Mouse (Mus musculus) left cerebral cortex, postnatal 4 days (tissue): ENCODE results near the gene Ankar. TPM values are rescaled to one million over a fixed set of nuclear protein-coding genes. Genes with fewer than 3 reads are reported as not detected.

Experiments
- DNase-seq: peaks from one replicate; pipeline ENCODE4 v3.0.0-alpha.2; 2022
- intact Hi-C: fragments of 180-260 bp; cut with DNase I; formaldehyde crosslinking; loops from one replicate; pipeline ENCODE4 v1.15.1; 2025
- total RNA-seq, 2 experiments: library from RNA; stranded (reverse); gene quantifications; 2 replicates each; pipeline ENCODE4 v1.2.3; 2021

The Ankar gene
- not detected for total RNA-seq

GRCm38 (mm10) chr1:72700479-72700878 is at the start of gene Ankar:
Gene Ankar, minus strand, starts transcription at chr1:72700579.
- intact Hi-C loops = no loop called here
- DNase-seq = no peak

GRCm38 (mm10) chr1:72746382-72746781 is 46.0 kb upstream of the Ankar start:
- peak; percentile 80 for DNase-seq
- intact Hi-C loops = no loop called here

DNA sequence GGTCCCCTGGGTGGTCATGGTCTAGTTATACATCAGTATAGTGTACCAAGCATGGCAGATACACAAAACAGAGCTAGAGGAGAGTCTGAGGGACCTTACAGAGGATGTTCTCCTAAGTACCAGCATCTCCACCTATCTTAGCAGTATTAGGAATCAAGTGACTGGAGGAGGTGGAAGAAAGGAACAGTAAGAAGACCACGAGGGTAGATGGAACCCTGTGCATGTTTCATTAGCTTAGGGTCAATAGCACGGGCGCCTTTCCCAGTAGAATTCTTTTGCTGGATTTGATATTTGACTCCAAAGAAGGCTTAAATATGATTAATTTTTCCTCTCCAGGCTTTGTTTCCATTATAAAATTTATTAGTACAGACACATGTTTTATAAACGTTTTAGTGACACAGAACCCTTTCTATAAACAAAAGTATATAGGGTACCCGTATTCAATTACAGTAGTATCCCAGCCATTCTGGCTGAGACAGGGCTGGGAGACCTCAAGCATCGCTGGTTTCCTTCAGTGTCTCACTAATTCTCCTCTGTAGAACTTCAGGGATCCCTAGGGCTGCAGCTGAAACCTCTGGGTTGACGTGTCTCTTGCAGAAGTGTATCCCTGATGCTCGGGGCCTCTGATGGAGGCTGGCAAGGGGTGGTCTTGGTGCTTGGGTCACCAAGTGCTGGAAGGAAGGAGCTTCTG is 44.6 kb upstream of the Ankar start:
- no peak for DNase-seq
- intact Hi-C loops = no loop called here

DNA sequence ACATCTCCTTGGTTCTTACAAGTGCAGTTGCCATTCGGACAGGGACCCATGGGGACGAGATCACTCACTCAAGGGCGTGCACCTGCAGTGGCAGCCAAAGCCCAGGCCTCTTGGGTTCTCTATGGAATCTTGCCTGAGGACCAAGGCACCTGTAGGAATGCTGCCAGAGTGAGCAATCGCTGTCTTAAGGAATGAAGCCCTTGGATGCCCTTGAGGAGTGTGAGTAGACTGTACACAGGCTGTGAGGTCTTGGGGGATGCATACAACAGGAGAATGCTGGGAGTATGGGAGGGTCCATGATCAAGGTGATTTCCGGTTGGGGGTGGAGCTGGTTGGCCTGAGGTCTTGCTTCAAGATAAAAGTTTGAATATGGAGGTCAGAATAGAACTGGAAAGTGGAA is 41.0 kb upstream of the Ankar start:
- intact Hi-C loops = no loop called here

GRCm38 (mm10) chr1:72739681-72740063 is 39.3 kb upstream of the Ankar start:
- peak; percentile 50 for DNase-seq
- intact Hi-C loops = no loop called here

More for the DNA sequence above, 41.0 kb upstream of the Ankar start:
- DNase-seq = no peak

DNA sequence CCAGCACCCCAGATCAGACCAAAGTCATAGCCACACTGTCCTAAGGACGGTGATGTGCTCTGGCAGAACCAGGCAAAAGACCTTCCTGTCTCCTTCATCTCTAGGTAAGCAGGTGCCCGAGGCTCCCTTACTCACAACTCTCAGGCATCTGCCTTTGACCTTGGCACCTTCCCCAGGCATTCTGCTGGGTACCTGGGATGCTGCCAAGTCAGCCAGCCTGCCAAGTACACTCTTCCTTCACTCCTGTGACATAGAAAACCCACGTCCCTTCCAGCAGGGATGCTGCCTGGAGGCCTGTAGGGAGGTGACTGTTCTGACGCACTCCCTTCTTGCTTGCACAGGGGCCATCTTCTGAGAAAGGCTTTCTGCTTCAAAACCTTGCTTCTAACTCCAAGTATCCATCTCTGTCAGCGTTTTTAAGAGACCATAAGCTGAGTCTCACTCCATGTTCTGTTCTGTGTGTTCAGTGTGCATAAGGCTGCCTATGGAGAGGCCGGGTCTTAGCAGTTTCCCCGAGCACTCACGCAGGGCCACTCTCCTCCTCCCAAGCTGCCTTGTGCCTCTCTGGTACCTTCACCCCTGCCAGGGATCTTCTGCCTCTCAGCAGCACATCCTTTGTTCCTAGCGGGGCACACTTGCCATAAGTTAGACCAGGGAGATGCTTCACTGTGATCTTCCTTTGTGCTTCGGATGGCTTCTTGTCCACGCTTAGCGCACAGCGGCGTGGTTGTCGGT is 38.7 kb upstream of the Ankar start:
- intact Hi-C loops = no loop called here
- DNase-seq = peak; percentile 78

DNA sequence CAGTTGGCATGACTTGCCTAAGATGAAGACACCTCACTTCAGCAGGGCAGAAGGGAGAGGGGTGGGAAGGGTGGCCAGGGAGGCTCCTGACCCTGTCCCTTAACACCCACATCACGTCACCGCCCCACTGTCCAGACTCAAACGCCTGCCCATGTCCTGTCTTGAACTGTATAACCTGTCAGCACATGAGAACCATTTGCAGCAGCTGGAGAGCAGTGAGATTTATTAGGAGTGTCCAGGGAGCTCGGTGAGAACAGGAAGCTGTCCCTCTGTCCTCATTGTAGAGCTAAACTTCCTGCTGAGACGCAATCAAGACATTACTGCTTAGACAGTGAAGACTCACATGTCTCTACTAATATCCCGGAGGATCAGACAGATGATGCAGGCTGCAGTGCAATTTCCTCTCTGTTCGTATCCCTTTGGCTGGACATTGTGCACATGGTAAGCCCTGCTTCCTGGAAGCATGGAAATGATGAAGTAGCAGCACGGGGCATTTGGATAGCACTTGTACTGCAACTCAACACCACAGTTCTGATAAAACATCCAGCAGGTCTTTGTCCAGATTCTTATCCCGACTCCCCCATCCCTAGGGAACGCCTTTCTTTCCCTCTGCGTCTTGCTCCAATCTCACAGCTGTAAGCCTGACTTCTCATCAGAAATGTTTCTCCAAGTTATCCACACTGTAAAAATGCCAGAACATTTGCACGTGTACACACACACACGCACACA is 36.2 kb upstream of the Ankar start:
- intact Hi-C loops = no loop called here
- DNase-seq = no peak

GRCm38 (mm10) chr1:72733191-72733691 is 32.9 kb upstream of the Ankar start:
- DNase-seq = no peak
- intact Hi-C loops = no loop called here

GRCm38 (mm10) chr1:72730126-72730525 is 29.7 kb upstream of the Ankar start:
- intact Hi-C loops = no loop called here
- no peak for DNase-seq

DNA sequence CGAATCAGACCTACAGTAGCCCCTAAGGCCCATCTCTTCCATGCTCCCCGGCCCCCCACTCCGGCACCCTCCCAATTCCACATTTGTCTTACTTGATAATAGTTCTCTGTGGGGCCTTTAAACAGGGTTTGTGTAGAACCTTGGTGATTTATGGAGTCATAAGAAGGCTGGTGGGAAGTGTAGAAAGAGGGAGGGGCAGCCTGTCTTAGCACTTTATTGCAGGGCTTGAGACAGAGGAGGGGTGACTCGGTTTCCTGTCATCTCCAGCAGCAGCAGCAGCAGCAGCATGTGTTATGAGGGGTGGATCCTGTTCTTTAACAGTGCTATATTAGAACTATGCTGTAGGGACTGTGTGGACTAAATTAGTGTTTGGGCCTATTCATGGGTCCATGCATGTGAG is 28.4 kb upstream of the Ankar start:
- intact Hi-C loops = no loop called here
- DNase-seq = no peak

DNA sequence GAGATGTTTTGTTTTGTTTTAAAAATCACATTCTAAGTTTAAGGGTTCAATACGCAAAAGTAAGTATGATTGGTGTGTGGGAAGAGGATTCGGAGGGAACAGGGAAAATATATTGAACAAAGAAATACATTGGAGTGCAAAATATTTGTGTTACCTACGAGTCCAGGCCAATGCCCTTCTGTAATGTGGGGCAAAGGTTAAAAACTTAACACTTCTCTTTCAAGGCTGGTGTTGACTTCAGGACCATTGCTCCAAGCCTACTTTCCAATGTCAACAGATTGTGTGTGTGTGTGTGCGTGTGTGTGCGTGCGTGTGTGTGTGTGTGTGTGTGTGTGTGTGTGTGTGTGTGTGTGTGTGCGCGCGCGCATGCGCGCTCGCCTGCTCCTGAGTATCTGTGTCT is 25.6 kb upstream of the Ankar start:
- DNase-seq = no peak
- intact Hi-C loops = no loop called here

GRCm38 (mm10) chr1:72724354-72724753 is 24.0 kb upstream of the Ankar start:
- peak; percentile 49 for DNase-seq
- intact Hi-C loops = no loop called here

DNA sequence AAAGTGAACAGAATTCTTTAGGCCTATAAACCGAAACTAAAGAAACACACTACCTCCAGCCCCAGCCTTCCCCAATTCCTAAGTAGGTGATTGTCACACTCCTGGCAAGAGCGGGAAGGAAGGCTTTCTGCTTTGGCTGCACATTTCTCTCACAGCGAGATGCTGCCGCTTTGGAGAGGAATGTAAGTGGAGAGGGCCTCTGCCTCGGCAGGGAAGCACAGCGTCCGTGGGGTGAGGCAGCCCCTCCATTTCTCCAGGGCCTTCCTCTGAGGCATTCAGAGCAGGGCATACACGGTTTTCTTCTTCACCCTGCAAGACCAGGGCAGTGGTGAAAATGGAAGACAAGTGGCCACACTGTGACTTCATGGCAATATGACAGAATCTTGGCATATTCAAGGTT is 22.3 kb upstream of the Ankar start:
- intact Hi-C loops = no loop called here
- DNase-seq = no peak

- DNase-seq = peak; percentile 78
- intact Hi-C loops = no loop called here
These were observed 19.8 kb upstream of the Ankar start for GRCm38 (mm10) chr1:72720115-72720725.

DNA sequence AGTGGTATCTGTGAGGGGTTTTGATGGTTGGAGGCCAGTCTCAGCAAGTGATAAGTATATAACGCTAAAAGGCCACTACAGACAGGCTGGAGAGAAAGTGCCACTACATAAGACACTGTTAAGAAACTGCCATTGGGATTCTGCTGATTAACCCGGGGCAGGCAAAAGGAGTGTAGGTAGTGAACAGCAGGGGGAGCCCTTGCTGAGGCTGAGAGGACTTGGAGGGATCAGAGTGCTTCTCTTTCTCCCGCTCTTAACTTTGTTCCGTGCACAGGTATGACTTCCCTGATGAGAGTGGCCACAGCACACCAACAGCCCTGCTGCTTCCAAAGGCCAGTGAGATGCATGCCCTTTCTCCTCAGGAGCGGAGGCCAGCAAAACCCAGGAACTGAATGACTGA is 18.5 kb upstream of the Ankar start:
- DNase-seq = peak; percentile 68
- intact Hi-C loops = loop anchor here (2.0 to 10.0 kb wide), 4 partner anchors 118 to 1106 kb away; partner anchors contain the start of gene Xrcc5

DNA sequence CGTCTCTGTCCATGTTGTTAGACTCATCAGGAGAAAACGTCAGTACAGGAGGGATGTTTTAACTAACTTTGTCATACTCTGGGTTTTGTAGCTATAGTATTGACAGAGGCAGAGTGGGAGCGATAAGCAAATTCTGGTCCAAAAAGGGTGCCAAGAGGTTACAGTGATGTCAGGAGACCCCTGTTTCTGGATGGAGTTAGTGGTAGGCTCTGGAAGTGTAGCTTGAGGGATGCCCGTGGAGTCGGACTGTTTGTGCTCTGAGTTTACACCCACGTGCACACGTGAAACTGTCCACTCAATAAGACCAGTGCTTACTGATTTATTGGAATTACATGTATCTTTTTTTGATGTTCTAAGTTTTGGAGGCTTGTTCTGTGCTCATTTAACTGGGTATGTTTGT is 17.2 kb upstream of the Ankar start:
- intact Hi-C loops = loop anchor here (5.0 to 10.0 kb wide), 3 partner anchors 120 to 1107 kb away; partner anchors contain the start of gene Xrcc5

DNA sequence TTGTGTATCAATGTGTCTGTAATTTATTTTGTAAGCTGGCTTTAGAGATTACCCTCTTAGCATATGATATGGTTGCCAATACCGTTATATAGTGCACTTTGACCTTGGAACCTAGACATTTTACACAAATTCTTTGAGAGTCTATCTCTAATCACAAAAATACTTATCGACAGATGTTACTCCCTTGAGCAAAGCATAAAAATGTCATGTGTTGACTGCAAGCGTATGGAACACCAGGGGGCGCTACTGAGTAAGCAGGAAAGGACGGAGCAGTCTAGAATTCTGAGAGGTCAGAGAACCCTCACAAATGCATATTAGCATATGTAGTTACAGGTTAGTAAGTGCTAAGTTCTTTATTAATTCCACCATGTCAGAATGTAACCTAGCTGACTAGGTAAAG is 16.5 kb upstream of the Ankar start:
- DNase-seq = peak; percentile 84
- intact Hi-C loops = loop anchor here (5.0 to 10.0 kb wide), 3 partner anchors 120 to 1108 kb away; partner anchors contain the start of gene Xrcc5

More for the DNA sequence above, 17.2 kb upstream of the Ankar start:
- DNase-seq = no peak

DNA sequence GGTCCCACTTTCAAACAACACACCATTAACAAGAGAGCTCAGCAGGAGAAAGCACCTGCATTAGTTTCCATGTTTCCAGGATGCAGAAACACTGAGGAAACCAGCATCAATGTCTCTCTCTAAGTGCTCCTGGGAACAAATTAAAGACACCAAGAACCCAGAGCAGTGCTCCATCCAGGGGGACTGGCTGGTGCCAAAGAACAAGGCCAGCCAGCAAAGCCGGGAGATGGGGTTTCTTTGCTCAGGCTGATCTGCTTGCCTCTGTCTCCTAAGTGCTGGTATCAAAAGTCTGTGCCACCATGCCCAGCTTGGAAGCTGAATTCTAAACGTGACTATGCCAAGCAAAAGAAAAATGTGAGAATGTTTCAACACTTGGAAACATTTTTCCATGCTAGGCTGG is 16.0 kb upstream of the Ankar start:
- intact Hi-C loops = loop anchor here (5.0 to 10.0 kb wide), 3 partner anchors 121 to 1108 kb away; partner anchors contain the start of gene Xrcc5
- no peak for DNase-seq

DNA sequence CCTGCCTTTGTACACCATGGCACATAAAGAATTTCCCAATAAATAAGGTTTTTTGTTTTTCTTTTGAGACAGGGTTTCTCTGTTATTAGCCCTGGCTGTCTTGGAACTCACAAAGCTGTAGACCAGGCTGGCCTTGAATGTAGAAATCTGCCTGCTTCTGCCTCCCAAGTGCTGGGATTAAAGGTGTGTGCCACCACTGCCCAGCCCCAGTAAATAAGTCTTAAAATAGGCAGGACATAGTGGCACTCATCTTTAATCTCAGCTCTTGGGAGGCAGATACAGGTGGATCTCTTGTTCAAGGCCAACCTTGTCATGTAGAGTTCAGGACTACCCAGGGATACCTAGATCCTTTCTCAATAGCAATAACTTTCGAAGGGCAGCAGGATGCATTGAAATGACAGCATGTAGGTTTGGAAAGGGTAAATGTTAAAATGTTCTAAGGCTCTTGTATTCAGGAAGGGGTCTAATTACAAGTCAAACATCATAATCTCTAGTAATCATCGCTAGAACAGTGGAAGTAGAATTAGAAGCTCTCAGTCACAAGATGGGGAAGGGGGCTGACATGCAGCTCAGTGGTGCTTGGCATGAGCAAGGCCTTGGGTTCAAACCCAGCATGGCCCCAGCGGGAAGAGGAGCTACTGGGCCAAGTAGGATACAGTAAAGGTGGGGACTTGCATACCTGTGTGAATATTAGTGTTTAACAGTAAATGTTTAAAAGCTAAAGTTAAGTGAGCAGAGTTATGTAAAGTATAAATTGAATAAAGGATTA is 15.4 kb upstream of the Ankar start:
- intact Hi-C loops = loop anchor here (5.0 to 10.0 kb wide), 3 partner anchors 122 to 1109 kb away; partner anchors contain the start of gene Xrcc5
- no peak for DNase-seq

DNA sequence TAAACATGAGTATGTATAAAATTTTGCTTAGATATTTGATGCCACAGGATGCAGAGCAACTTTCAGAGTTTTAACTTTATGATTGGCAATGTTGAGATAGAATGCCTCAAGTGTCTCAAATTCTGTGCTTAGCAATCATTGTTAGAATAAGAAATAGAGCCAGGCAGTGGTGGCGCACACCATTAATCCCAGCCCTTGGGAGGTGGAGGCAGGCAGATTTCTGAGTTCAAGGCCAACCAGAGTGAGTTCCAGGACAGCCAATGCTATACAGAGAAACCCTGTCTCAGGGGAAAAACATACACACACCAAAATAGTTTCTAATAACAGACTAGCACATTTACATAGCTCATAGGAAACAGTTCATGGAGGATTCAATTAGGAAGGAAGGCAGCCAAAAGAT is 14.7 kb upstream of the Ankar start:
- intact Hi-C loops = loop anchor here (5.0 to 10.0 kb wide), 3 partner anchors 122 to 1110 kb away; partner anchors contain the start of gene Xrcc5
- no peak for DNase-seq
